Mouse (Mus musculus) lung, postnatal 0 days (tissue): Measurements from ENCODE around the gene Rhox12. TPM values are rescaled to one million over a fixed set of nuclear protein-coding genes. Genes with fewer than 3 reads are reported as not detected.

Experiments used
- ATAC-seq: fragments of 200-750 bp; cut with Nextera tagmentation; 2 replicates; pipeline ENCODE4 v1.8.0; 2017; ENCODE audit warnings: moderate library complexity
- DNase-seq: peaks from one replicate; pipeline ENCODE4 v3.0.0-alpha.2; 2016; ENCODE audit warnings: low spot score
- H3K27ac ChIP-seq: fragments of 300-500 bp; sonication (generic); 2 replicates; pipeline ENCODE4 v1.5.1; 2014; ENCODE audit warnings: antibody characterized with exemption, mild to moderate bottlenecking, low read length, mixed read lengths
- H3K27me3 ChIP-seq: fragments of 300-500 bp; sonication (generic); replicated peaks from 2 replicates; pipeline ENCODE4 v1.6.1; 2014; ENCODE audit warnings: low read length, mixed read lengths; ENCODE audit not compliant: insufficient read depth
- H3K36me3 ChIP-seq: fragments of 300-500 bp; sonication (generic); 2 replicates; pipeline ENCODE4 v1.6.1; 2014; ENCODE audit warnings: low read length, mixed read lengths; ENCODE audit not compliant: insufficient read depth
- H3K4me1 ChIP-seq: fragments of 300-500 bp; sonication (generic); 2 replicates; pipeline ENCODE4 v1.6.1; 2014; ENCODE audit warnings: antibody characterized with exemption, low read depth, low read length, mixed read lengths; ENCODE audit not compliant: insufficient read depth
- H3K4me2 ChIP-seq: fragments of 300-500 bp; sonication (generic); replicated peaks from 2 replicates; pipeline ENCODE4 v1.6.1; 2014; ENCODE audit warnings: low read depth, mild to moderate bottlenecking, low read length, moderate library complexity, mixed read lengths
- H3K4me3 ChIP-seq: fragments of 300-500 bp; sonication (generic); 2 replicates; pipeline ENCODE4 v1.5.1; 2014; ENCODE audit warnings: low read depth, low read length
- H3K9ac ChIP-seq: fragments of 300-500 bp; sonication (generic); replicated peaks from 2 replicates; pipeline ENCODE4 v1.6.1; 2014; ENCODE audit warnings: low read depth, mild to moderate bottlenecking
- H3K9me3 ChIP-seq: fragments of 300-500 bp; sonication (generic); 2 replicates; pipeline ENCODE4 v1.6.1; 2016; ENCODE audit warnings: low read length, mixed read lengths
- CTCF ChIP-seq: IDR thresholded peaks from 2 replicates; pipeline ENCODE4 v1.5.1; 2016; ENCODE audit warnings: antibody characterized with exemption, mild to moderate bottlenecking
- EP300 ChIP-seq: IDR thresholded peaks from 2 replicates; pipeline ENCODE4 v1.6.1; 2016; ENCODE audit warnings: antibody characterized with exemption, mild to moderate bottlenecking, control low read depth
- WGBS: fragments of 180-500 bp; shearing (Covaris S2); extraction: QIAGEN DNeasy Blood & Tissue Kit; methylation state at CpG from one replicate; pipeline ENCODE4 v1.1.7; 2014; 5-methylcytosine and 5-hydroxymethylcytosine counted together
- polyA plus RNA-seq: library from polyadenylated mRNA; unstranded; fragments of >200 nt; fragmentation: Nextera tagmentation; extraction: Ambion mirVana; gene quantifications from 2 replicates; pipeline ENCODE4 v1.2.1, GENCODE M21; 2015

Rhox12 gene
- polyA plus RNA-seq, 1 experiment from 2014 or later = not detected

DNA sequence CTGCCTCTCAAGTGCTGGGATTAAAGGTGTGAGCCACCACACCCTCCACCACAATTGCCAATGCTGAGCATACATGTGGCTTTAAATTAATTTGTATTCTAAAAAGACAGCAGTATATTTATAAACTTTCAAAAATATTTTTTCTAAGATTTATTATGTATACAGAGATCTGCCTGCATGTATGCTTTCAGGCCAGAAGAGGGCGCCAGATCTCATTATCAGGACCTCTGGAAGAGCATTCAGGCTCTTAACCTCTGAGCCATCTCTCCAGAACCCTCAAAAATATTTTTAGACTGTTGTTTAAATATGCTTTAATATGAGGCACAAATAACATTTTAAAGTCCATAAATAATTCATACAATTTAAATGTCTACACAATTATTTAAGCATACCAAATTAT is 49.2 kb downstream of the Rhox12 start:
- no peaks in the 10 kb centered on the region for H3K36me3 ChIP-seq
- no peaks in the 10 kb centered on the region for H3K9me3 ChIP-seq
- WGBS = 0% methylated on average over 1 of the region's 1 CpGs
- H3K4me1 ChIP-seq = no peaks in the 10 kb centered on the region
- DNase-seq (peak; percentile 32), ATAC-seq (no peak)
- no peak overlapping the region for H3K27ac ChIP-seq
- no peak for TF ChIP-seq EP300
- TF ChIP-seq CTCF = peak; percentile 61
- no peak overlapping the region for H3K4me2 ChIP-seq
- no peaks in the 10 kb centered on the region for H3K27me3 ChIP-seq
- no peak overlapping the region for H3K4me3 ChIP-seq
- H3K9ac ChIP-seq = no peak overlapping the region

Other genes starting within 250 kb of the Rhox12 start
- not detected in 2 replicates for gene Rhox8, start 232.0 kb downstream of the Rhox12 start, polyA plus RNA-seq
- not detected in 2 replicates for gene Rhox7b, start 213.7 kb downstream of the Rhox12 start, polyA plus RNA-seq
- not detected in 2 replicates for gene Rhox9, start 209.1 kb downstream of the Rhox12 start, polyA plus RNA-seq
- gene Btg1-ps1, start 92.1 kb downstream of the Rhox12 start, polyA plus RNA-seq = not detected in 2 replicates
- gene Btg1-ps2, start 67.8 kb downstream of the Rhox12 start, polyA plus RNA-seq = not detected in 2 replicates
- gene Rhox10, start 44.4 kb downstream of the Rhox12 start, polyA plus RNA-seq = not detected in 2 replicates
- gene Rhox11, start 25.8 kb downstream of the Rhox12 start, polyA plus RNA-seq = not detected in 2 replicates
- gene Rhox13, start 10.3 kb upstream of the Rhox12 start, polyA plus RNA-seq = not detected in 2 replicates
- gene Zbtb33, start 78.9 kb upstream of the Rhox12 start, polyA plus RNA-seq = 1.8 and 2.0 TPM in 2 replicates
- 6.7 and 7.7 TPM in 2 replicates for gene Tmem255a, start 141.5 kb upstream of the Rhox12 start, polyA plus RNA-seq
- 0.04 TPM in 1 of 2 replicates, not detected in the other for gene Atp1b4, start 205.3 kb upstream of the Rhox12 start, polyA plus RNA-seq